10 mouse cellular contexts compared by ENCODE assay signal in the genomic region with DNA sequence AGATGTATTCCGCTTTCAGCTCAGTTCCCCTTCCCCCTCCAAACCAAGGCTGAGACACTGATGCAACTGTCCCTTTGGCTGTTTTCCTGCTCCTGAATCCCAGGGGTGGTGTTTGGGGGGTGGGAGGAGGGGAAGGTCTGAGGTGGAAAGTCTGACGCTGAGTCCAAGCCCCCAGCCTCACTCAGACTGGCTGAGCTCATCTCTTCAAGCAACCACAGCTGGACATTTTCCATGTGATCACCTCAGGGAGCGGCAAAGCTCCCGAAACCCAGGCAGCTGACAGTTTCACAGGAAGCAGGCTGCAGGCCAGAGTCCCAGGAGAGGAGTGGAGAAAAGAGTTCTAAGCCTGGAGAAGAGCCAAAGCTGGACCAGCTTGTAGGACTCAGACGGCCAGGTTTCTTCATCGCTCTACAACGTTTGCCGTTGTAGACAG. TPM values are rescaled to one million over a fixed set of nuclear protein-coding genes. Genes with fewer than 3 reads are reported as not detected.
A peak's percentile ranks its signal among the peaks of the same experiment; 100 is the strongest.
DNase-seq lines count a peak whose midpoint lies in the region; ATAC-seq and TF ChIP-seq lines count a peak whose summit lies in the region.
"Had no signal": no experiment of that assay in that cellular context is flagged by ENCODE, and none has a peak within 500 bp of the region (broad histone marks: within the 10 kb centered on the region; RNA-seq: fewer than 3 reads in every experiment).

No protein-coding gene starts in this region.

- TF ChIP-seq CTCF in hindbrain, postnatal 0 days (IDR thresholded peaks at IDR 0.05; ENCODE audit: low read depth): no peak
- TF ChIP-seq CTCF in intestine, postnatal 0 days (IDR thresholded peaks at IDR 0.05; ENCODE audit: low read depth): no peak

- no peak overlapping the region for H3K27ac ChIP-seq in hindbrain, postnatal 0 days
- H3K27ac ChIP-seq in hindbrain, embryonic 12.5 days: no peak overlapping the region
- H3K27ac ChIP-seq in embryonic facial prominence, embryonic 14.5 days (replicated peaks; ENCODE audit: low read depth, low read length): peak overlapping the region; percentile 44
- H3K27ac ChIP-seq in intestine, postnatal 0 days (ENCODE audit: low read depth, low read length): peak overlapping the region; percentile 54; the same call in 1 of the 2 replicates
- H3K27ac ChIP-seq: midbrain, embryonic 12.5 days had no signal

- H3K27me3 ChIP-seq in hindbrain, postnatal 0 days (ENCODE audit: insufficient read depth, low read length): no peaks in the 10 kb centered on the region
- no peaks in the 10 kb centered on the region for H3K27me3 ChIP-seq in hindbrain, embryonic 12.5 days
- H3K27me3 ChIP-seq in embryonic facial prominence, embryonic 14.5 days (replicated peaks; ENCODE audit: control insufficient read depth, insufficient read depth, low read length): no peaks in the 10 kb centered on the region
- H3K27me3 ChIP-seq in intestine, postnatal 0 days (replicated peaks; ENCODE audit: control insufficient read depth, insufficient read depth, low read length): no peaks in the 10 kb centered on the region
- H3K27me3 ChIP-seq: midbrain, embryonic 12.5 days had no signal

- no peak overlapping the region for H3K4me2 ChIP-seq in hindbrain, postnatal 0 days (ENCODE audit: low read depth, low read length)
- H3K4me2 ChIP-seq in hindbrain, embryonic 12.5 days (replicated peaks): no peak overlapping the region
- H3K4me2 ChIP-seq in embryonic facial prominence, embryonic 14.5 days (ENCODE audit: low read depth, low read length): peak overlapping the region; percentile 5; the same call in 1 of the 2 replicates
- no peak overlapping the region for H3K4me2 ChIP-seq in intestine, postnatal 0 days (replicated peaks; ENCODE audit: low read depth)
- H3K4me2 ChIP-seq: midbrain, embryonic 12.5 days had no signal

- peak; percentile 55; the same call in 1 of the 2 replicates for ATAC-seq in hindbrain, postnatal 0 days
- no peak for ATAC-seq in hindbrain, embryonic 12.5 days (ENCODE audit: low FRiP score)
- peak; percentile 79; the same call in 1 of the 2 replicates for ATAC-seq in embryonic facial prominence, embryonic 14.5 days (ENCODE audit: low read depth)
- ATAC-seq in intestine, postnatal 0 days: no peak
- 0 out of 2 replicates have a peak, but pooled peaks have one; percentile 29 for ATAC-seq in megakaryocyte progenitor cell, adult 5-6 weeks (replicated peaks; ENCODE audit: poor library complexity)

- no peak overlapping the region for H3K4me3 ChIP-seq in hindbrain, postnatal 0 days (ENCODE audit: low read length)
- no peak overlapping the region for H3K4me3 ChIP-seq in hindbrain, embryonic 12.5 days
- H3K4me3 ChIP-seq in embryonic facial prominence, embryonic 14.5 days (ENCODE audit: low read depth, low read length): no peak overlapping the region
- no peak overlapping the region for H3K4me3 ChIP-seq in intestine, postnatal 0 days (ENCODE audit: low read depth, low read length)
- H3K4me3 ChIP-seq: midbrain, embryonic 12.5 days had no signal

- H3K9me3 ChIP-seq in hindbrain, postnatal 0 days (ENCODE audit: low read length): no peaks in the 10 kb centered on the region
- no peaks in the 10 kb centered on the region for H3K9me3 ChIP-seq in hindbrain, embryonic 12.5 days (replicated peaks)
- H3K9me3 ChIP-seq in embryonic facial prominence, embryonic 14.5 days (ENCODE audit: control insufficient read depth, low read length): no peaks in the 10 kb centered on the region
- no peaks in the 10 kb centered on the region for H3K9me3 ChIP-seq in intestine, postnatal 0 days (ENCODE audit: control insufficient read depth)
- H3K9me3 ChIP-seq: G1E; midbrain, embryonic 12.5 days had no signal

- WGBS in hindbrain, postnatal 0 days: 40% methylated on average over 8 of the region's 8 CpGs
- WGBS in hindbrain, embryonic 12.5 days: 75% methylated on average over 8 of the region's 8 CpGs
- WGBS in embryonic facial prominence, embryonic 14.5 days: 42% methylated on average over 8 of the region's 8 CpGs
- WGBS in intestine, postnatal 0 days: 54% methylated on average over 8 of the region's 8 CpGs

- H3K4me1 ChIP-seq in hindbrain, postnatal 0 days (ENCODE audit: insufficient read depth, low read length): peaks cover 7% of the 10 kb centered on the region; the same call in 1 of the 2 replicates
- peaks cover 14% of the 10 kb centered on the region for H3K4me1 ChIP-seq in hindbrain, embryonic 12.5 days
- peaks cover 14% of the 10 kb centered on the region; the same call in 1 of the 2 replicates for H3K4me1 ChIP-seq in embryonic facial prominence, embryonic 14.5 days (ENCODE audit: control insufficient read depth, insufficient read depth, low read length)
- no peaks in the 10 kb centered on the region; the same call in 1 of the 2 replicates for H3K4me1 ChIP-seq in intestine, postnatal 0 days (replicated peaks; ENCODE audit: control insufficient read depth, insufficient read depth, low read length)
- H3K4me1 ChIP-seq: midbrain, embryonic 12.5 days had no signal

- H3K9ac ChIP-seq in hindbrain, postnatal 0 days (replicated peaks; ENCODE audit: low read length): no peak overlapping the region
- H3K9ac ChIP-seq in hindbrain, embryonic 12.5 days: no peak overlapping the region
- no peak overlapping the region for H3K9ac ChIP-seq in embryonic facial prominence, embryonic 14.5 days (ENCODE audit: low read depth, low read length)
- H3K9ac ChIP-seq in intestine, postnatal 0 days (ENCODE audit: low read depth, low read length): no peak overlapping the region
- H3K9ac ChIP-seq: midbrain, embryonic 12.5 days had no signal

- H3K36me3 ChIP-seq in hindbrain, postnatal 0 days (ENCODE audit: insufficient read depth, low read length): no peaks in the 10 kb centered on the region
- H3K36me3 ChIP-seq in hindbrain, embryonic 12.5 days: no peaks in the 10 kb centered on the region
- H3K36me3 ChIP-seq in embryonic facial prominence, embryonic 14.5 days (ENCODE audit: control insufficient read depth, insufficient read depth, low read length): no peaks in the 10 kb centered on the region
- no peaks in the 10 kb centered on the region for H3K36me3 ChIP-seq in intestine, postnatal 0 days (ENCODE audit: control insufficient read depth, insufficient read depth)
- H3K36me3 ChIP-seq: G1E; midbrain, embryonic 12.5 days had no signal

- peak; percentile 69 for DNase-seq in hindbrain, postnatal 0 days (ENCODE audit: low spot score)
- DNase-seq in embryonic facial prominence, embryonic 14.5 days (ENCODE audit: low spot score): peak; percentile 83
- DNase-seq in right cerebral cortex, postnatal 10 days (ENCODE audit: low spot score in 2 of 2): no peak
- no peak for DNase-seq in testis, postnatal 10 days (ENCODE audit: low spot score)
- DNase-seq in layer of hippocampus, adult 9-11 months: no peak

RNA-seq across cellular contexts. Expression of a gene that starts 10.3 kb away (rescaled TPM):
- total RNA-seq in hindbrain, postnatal 0 days (2014; rRNA removed): 8.2 and 8.3 TPM in 2 replicates
- polyA plus RNA-seq in hindbrain, postnatal 0 days (2015; fragmentation: Nextera tagmentation; extraction: Ambion mirVana): 4.9 and 5.0 TPM in 2 replicates
- 26.8 and 27.0 TPM in 2 replicates for polyA plus RNA-seq in hindbrain, embryonic 12.5 days (2016; fragmentation: Nextera tagmentation; extraction: Ambion mirVana)
- 63.4 TPM in 2 replicates for polyA plus RNA-seq in embryonic facial prominence, embryonic 14.5 days (2014; fragmentation: Nextera tagmentation; extraction: Ambion mirVana)
- polyA plus RNA-seq in intestine, postnatal 0 days (2015; fragmentation: Nextera tagmentation; extraction: Ambion mirVana): 25.0 and 25.8 TPM in 2 replicates
- 16.4 and 17.3 TPM in 2 replicates for total RNA-seq in megakaryocyte progenitor cell, adult 5-6 weeks (2015)
- 8.4 and 10.5 TPM in 2 replicates for total RNA-seq in megakaryocyte progenitor cell, adult 5-6 weeks (2017)

RNA-seq across cellular contexts. Expression of a gene that starts 37.0 kb away (rescaled TPM):
- 20.6 and 25.8 TPM in 2 replicates for total RNA-seq in hindbrain, postnatal 0 days (2014; rRNA removed)
- 19.8 and 23.1 TPM in 2 replicates for polyA plus RNA-seq in hindbrain, postnatal 0 days (2015; fragmentation: Nextera tagmentation; extraction: Ambion mirVana)
- polyA plus RNA-seq in hindbrain, embryonic 12.5 days (2016; fragmentation: Nextera tagmentation; extraction: Ambion mirVana): 20.5 and 23.8 TPM in 2 replicates
- 18.4 and 19.0 TPM in 2 replicates for polyA plus RNA-seq in embryonic facial prominence, embryonic 14.5 days (2014; fragmentation: Nextera tagmentation; extraction: Ambion mirVana)
- 2.9 and 3.1 TPM in 2 replicates for polyA plus RNA-seq in intestine, postnatal 0 days (2015; fragmentation: Nextera tagmentation; extraction: Ambion mirVana)
- 11.5 and 12.4 TPM in 2 replicates for total RNA-seq in megakaryocyte progenitor cell, adult 5-6 weeks (2015)
- total RNA-seq in megakaryocyte progenitor cell, adult 5-6 weeks (2017): 2.0 and 3.2 TPM in 2 replicates

RNA-seq across cellular contexts. Expression of a gene that starts 53.4 kb away (rescaled TPM):
- total RNA-seq in hindbrain, postnatal 0 days (2014; rRNA removed): not detected in 2 replicates
- polyA plus RNA-seq in hindbrain, postnatal 0 days (2015; fragmentation: Nextera tagmentation; extraction: Ambion mirVana): 0.26 and 0.65 TPM in 2 replicates
- not detected in 2 replicates for polyA plus RNA-seq in hindbrain, embryonic 12.5 days (2016; fragmentation: Nextera tagmentation; extraction: Ambion mirVana)
- polyA plus RNA-seq in embryonic facial prominence, embryonic 14.5 days (2014; fragmentation: Nextera tagmentation; extraction: Ambion mirVana): not detected in 2 replicates
- polyA plus RNA-seq in intestine, postnatal 0 days (2015; fragmentation: Nextera tagmentation; extraction: Ambion mirVana): 0.23 TPM in 1 of 2 replicates, not detected in the other
- not detected in 2 replicates for total RNA-seq in megakaryocyte progenitor cell, adult 5-6 weeks (2015)
- 0.27 TPM in 1 of 2 replicates, not detected in the other for total RNA-seq in megakaryocyte progenitor cell, adult 5-6 weeks (2017)
- total RNA-seq: G1E had no signal
- polyA plus RNA-seq: G1E; midbrain, embryonic 12.5 days had no signal

Comparison
In these comparisons a context has a peak if more than half of its experiments do, and no peak if none do; other contexts are left out.
1. ATAC-seq: peak in hindbrain, postnatal 0 days (single experiment), embryonic facial prominence, embryonic 14.5 days (single experiment) and megakaryocyte progenitor cell, adult 5-6 weeks (single experiment); none in hindbrain, embryonic 12.5 days (single experiment) and intestine, postnatal 0 days (single experiment).
2. DNase-seq: peak in hindbrain, postnatal 0 days (single experiment) and embryonic facial prominence, embryonic 14.5 days (single experiment); none in right cerebral cortex, postnatal 10 days (0 of 2), testis, postnatal 10 days (single experiment) and layer of hippocampus, adult 9-11 months (single experiment).
3. H3K27ac ChIP-seq: peak in embryonic facial prominence, embryonic 14.5 days (single experiment) and intestine, postnatal 0 days (single experiment); none in hindbrain, postnatal 0 days (single experiment) and hindbrain, embryonic 12.5 days (single experiment).